Mouse (Mus musculus) kidney, postnatal 0 days (tissue): ENCODE results near the gene Smurf1. TPM values are rescaled to one million over a fixed set of nuclear protein-coding genes. Genes with fewer than 3 reads are reported as not detected.

Experiments used
- ATAC-seq: fragments of 200-750 bp; cut with Nextera tagmentation; replicated peaks from 2 replicates; pipeline ENCODE4 v1.8.0; 2017; ENCODE audit warnings: low read depth, moderate number of reproducible peaks, moderate TSS enrichment, moderate library complexity; ENCODE audit not compliant: low FRiP score
- DNase-seq: peaks from one replicate; pipeline ENCODE4 v3.0.0-alpha.2; 2016; ENCODE audit warnings: low spot score
- H3K27ac ChIP-seq: fragments of 300-500 bp; sonication (generic); 2 replicates; pipeline ENCODE4 v1.5.1; 2014; ENCODE audit warnings: mild to moderate bottlenecking
- H3K27me3 ChIP-seq: fragments of 300-500 bp; sonication (generic); 2 replicates; pipeline ENCODE4 v1.6.1; 2014; ENCODE audit warnings: low read length, mixed read lengths; ENCODE audit not compliant: insufficient read depth
- H3K36me3 ChIP-seq: fragments of 300-500 bp; sonication (generic); 2 replicates; pipeline ENCODE4 v1.6.1; 2014; ENCODE audit warnings: low read length, mixed read lengths; ENCODE audit not compliant: insufficient read depth
- H3K4me1 ChIP-seq: fragments of 300-500 bp; sonication (generic); replicated peaks from 2 replicates; pipeline ENCODE4 v1.6.1; 2014; ENCODE audit warnings: antibody characterized with exemption, low read length, mixed read lengths; ENCODE audit not compliant: insufficient read depth
- H3K4me2 ChIP-seq: fragments of 300-500 bp; sonication (generic); 2 replicates; pipeline ENCODE4 v1.6.1; 2014; ENCODE audit warnings: mild to moderate bottlenecking, low read length, moderate library complexity, mixed read lengths
- H3K4me3 ChIP-seq: fragments of 300-500 bp; sonication (generic); replicated peaks from 2 replicates; pipeline ENCODE4 v1.5.1; 2014; ENCODE audit warnings: low read depth, low read length
- H3K9ac ChIP-seq: fragments of 300-500 bp; sonication (generic); 2 replicates; pipeline ENCODE4 v1.6.1; 2014; ENCODE audit warnings: low read depth, low read length
- H3K9me3 ChIP-seq: fragments of 300-500 bp; sonication (generic); replicated peaks from 2 replicates; pipeline ENCODE4 v1.6.1; 2016; ENCODE audit warnings: low read length, inconsistent platforms, mixed read lengths
- CTCF ChIP-seq: IDR thresholded peaks from 2 replicates; pipeline ENCODE4 v1.5.1; 2016; ENCODE audit warnings: antibody characterized with exemption, low read depth, mild to moderate bottlenecking, moderate library complexity
- WGBS: fragments of 180-500 bp; shearing (Covaris S2); extraction: QIAGEN DNeasy Blood & Tissue Kit; methylation state at CpG from one replicate; pipeline ENCODE4 v1.1.7; 2014; 5-methylcytosine and 5-hydroxymethylcytosine counted together
- polyA plus RNA-seq: library from polyadenylated mRNA; unstranded; fragments of >200 nt; fragmentation: Nextera tagmentation; extraction: Ambion mirVana; gene quantifications from 2 replicates; pipeline ENCODE4 v1.2.1, GENCODE M21; 2015

Gene Smurf1
- polyA plus RNA-seq, 1 experiment from 2014 or later: 13.4 TPM

GRCm38 (mm10) chr5:144983227-144983626 is 17.6 kb upstream of the Smurf1 start:
- Histone ChIP-seq H3K36me3 (no peaks in the 10 kb centered on the region), H3K27ac (no peak overlapping the region), H3K4me3 (no peak overlapping the region), H3K4me1 (no peaks in the 10 kb centered on the region), H3K9me3 (no peaks in the 10 kb centered on the region), H3K4me2 (no peak overlapping the region), H3K9ac (no peak overlapping the region), H3K27me3 (no peaks in the 10 kb centered on the region)
- no peak for DNase-seq
- whole genome bisulfite sequencing: 95% methylated on average over 3 of the region's 3 CpGs
- peak; percentile 47; the same call in 1 of the 2 replicates for TF ChIP-seq CTCF
- ATAC-seq: no peak

DNA sequence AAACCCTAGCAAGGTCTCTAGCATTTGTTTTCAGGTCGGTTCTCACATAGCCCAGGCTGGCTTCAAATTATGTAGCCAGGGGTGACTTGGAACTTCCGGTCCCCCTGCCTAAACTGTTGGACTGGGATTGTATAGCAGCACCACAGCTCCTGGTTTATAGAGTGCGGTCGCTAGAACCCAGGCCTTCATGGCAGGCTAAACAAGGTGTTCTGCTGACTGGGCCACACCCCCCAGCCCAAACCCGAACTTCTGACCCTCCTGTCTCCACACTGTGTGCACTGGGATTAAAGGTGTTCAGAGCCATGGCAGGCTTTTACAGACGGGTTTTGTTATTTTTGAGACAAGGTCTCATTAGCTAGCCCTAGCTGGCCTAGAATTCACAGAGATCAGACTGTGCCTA is 13.5 kb upstream of the Smurf1 start:
- Histone ChIP-seq H3K4me2 (no peak overlapping the region), H3K9ac (no peak overlapping the region), H3K27ac (no peak overlapping the region), H3K4me3 (no peak overlapping the region), H3K9me3 (no peaks in the 10 kb centered on the region), H3K36me3 (no peaks in the 10 kb centered on the region), H3K27me3 (no peaks in the 10 kb centered on the region), H3K4me1 (no peaks in the 10 kb centered on the region)
- ATAC-seq: no peak
- DNase-seq: no peak
- TF ChIP-seq CTCF: no peak
- WGBS: 68% methylated on average over 6 of the region's 6 CpGs

- H3K4me1 ChIP-seq: no peaks in the 10 kb centered on the region
- no peaks in the 10 kb centered on the region for H3K27me3 ChIP-seq
- ATAC-seq (no peak), DNase-seq (peak; percentile 49)
- H3K36me3 ChIP-seq: no peaks in the 10 kb centered on the region
- WGBS: 60% methylated on average over 10 of the region's 10 CpGs
- H3K27ac ChIP-seq: no peak overlapping the region
- H3K9me3 ChIP-seq: no peaks in the 10 kb centered on the region
- no peak overlapping the region for H3K4me2 ChIP-seq
- no peak for TF ChIP-seq CTCF
- H3K9ac ChIP-seq: no peak overlapping the region
- H3K4me3 ChIP-seq: no peak overlapping the region
Measured at GRCm38 (mm10) chr5:144978533-144979107, 13.0 kb upstream of the Smurf1 start.

- ATAC-seq (no peak), DNase-seq (no peak)
- 0 out of 2 replicates have a peak, but pooled peaks cover 5% of the 10 kb centered on the region for H3K4me1 ChIP-seq
- peak; percentile 59; the same call in 1 of the 2 replicates for TF ChIP-seq CTCF
- H3K9me3 ChIP-seq: no peaks in the 10 kb centered on the region
- no peak overlapping the region for H3K27ac ChIP-seq
- H3K4me2 ChIP-seq: no peak overlapping the region
- H3K36me3 ChIP-seq: no peaks in the 10 kb centered on the region
- H3K9ac ChIP-seq: no peak overlapping the region
- H3K27me3 ChIP-seq: no peaks in the 10 kb centered on the region
- H3K4me3 ChIP-seq: no peak overlapping the region
- 89% methylated on average over 3 of the region's 3 CpGs for WGBS
Measured at GRCm38 (mm10) chr5:144971266-144971665, 5.6 kb upstream of the Smurf1 start.

DNA sequence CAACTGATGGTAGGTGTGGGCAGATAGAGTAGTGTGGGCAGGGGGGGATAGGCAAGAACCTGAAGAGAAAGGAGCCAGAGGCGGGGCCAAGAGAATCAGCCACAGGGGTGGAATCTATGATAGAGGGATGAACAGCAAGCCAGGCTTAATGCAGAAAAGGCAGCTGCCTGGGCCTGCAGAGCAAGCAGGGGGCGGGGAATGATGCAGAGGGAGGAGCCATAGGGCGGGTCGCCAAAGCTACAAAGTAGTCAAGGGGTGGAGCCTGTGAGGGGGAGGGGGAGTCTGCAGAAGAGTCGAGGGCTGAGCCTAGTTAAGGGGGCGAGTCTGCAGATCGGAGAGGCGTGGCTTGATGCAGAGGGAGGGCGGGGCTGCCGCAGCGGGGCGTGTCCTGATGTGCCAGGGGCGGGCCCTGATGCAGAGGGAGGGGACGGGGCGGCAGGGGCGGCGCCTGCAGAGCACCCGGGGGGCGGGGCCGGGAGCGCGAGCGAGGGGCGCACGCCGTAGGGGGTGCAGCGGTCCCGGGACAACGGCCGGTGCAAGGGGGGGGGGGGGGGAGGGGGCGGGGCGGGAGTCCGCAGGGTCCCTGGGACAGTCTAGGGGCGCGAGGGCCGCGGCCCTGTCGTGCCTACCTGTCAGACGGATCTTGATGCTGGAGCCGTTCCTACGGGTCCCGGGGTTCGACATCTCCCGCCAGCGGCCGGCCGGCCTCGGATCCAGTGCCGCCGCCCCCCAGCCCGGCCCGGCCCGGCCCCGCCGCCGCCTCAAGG is 592 bp downstream of the Smurf1 start:
- WGBS: 3% methylated on average over 12 of the region's 56 CpGs
- no peaks in the 10 kb centered on the region for H3K9me3 ChIP-seq

GRCm38 (mm10) chr5:144964465-144964864 is 1.2 kb downstream of the Smurf1 start:
- no peaks in the 10 kb centered on the region for H3K27me3 ChIP-seq
- no peak overlapping the region for H3K9ac ChIP-seq
- no peak for TF ChIP-seq CTCF
- peak overlapping the region; percentile 67 for H3K4me2 ChIP-seq
- DNase-seq (no peak), ATAC-seq (peak; percentile 50)
- H3K27ac ChIP-seq: no peak overlapping the region
- peaks cover 5% of the 10 kb centered on the region; the same call in 1 of the 2 replicates for H3K4me1 ChIP-seq
- no peak overlapping the region for H3K4me3 ChIP-seq
- H3K36me3 ChIP-seq: no peaks in the 10 kb centered on the region
- WGBS: 31% methylated on average over 8 of the region's 8 CpGs
- H3K9me3 ChIP-seq: no peaks in the 10 kb centered on the region

More for the DNA sequence above, 592 bp downstream of the Smurf1 start:
- no peak; the same call in 1 of the 2 replicates for TF ChIP-seq CTCF
- H3K4me1 ChIP-seq: peaks cover 5% of the 10 kb centered on the region; the same call in 1 of the 2 replicates
- peak overlapping the region; percentile 99 for H3K9ac ChIP-seq
- H3K27me3 ChIP-seq: no peaks in the 10 kb centered on the region
- peak; percentile 87 for ATAC-seq
- peak overlapping the region; percentile 99 for H3K27ac ChIP-seq
- peak overlapping the region; percentile 67 for H3K4me2 ChIP-seq
- peak; percentile 98 for DNase-seq
- no peaks in the 10 kb centered on the region for H3K36me3 ChIP-seq
- peak overlapping the region; percentile 89 for H3K4me3 ChIP-seq
